8 mouse cellular contexts compared by ENCODE assay signal in genomic region chr10:8765922-8766522, GRCm38 (mm10).
DNase-seq lines count a peak whose midpoint lies in the region; TF ChIP-seq lines count a peak whose summit lies in the region.

No protein-coding gene starts in this region.

- no peak overlapping the region for H3K9ac ChIP-seq in ES-E14 (ENCODE audit: insufficient read depth, low read depth, low read length, poor library complexity, severe bottlenecking)

- H3K4me1 ChIP-seq in ES-E14 (ENCODE audit: control insufficient read depth in 2 of 2, insufficient read depth in 2 of 2, low read length in 2 of 2, poor library complexity in 1 of 2): peaks cover 0 to 2% of the 10 kb centered on the region in 2 experiments; a peak in 1 of 4 replicates

- H3K4me3 ChIP-seq in left cerebral cortex, adult 2 months: no peak overlapping the region
- H3K4me3 ChIP-seq in ES-E14 (ENCODE audit: insufficient read depth in 1 of 2, low read depth in 1 of 2, low read length in 2 of 2, poor library complexity in 1 of 2, severe bottlenecking in 1 of 2): no peak overlapping the region

- in situ Hi-C loops in ES-E14 (cut with MboI; ENCODE audit: low sequenced_read_pairs in 2 of 2, unreplicated experiment in 2 of 2): no loop called here

- H3K27ac ChIP-seq in left cerebral cortex, adult 2 months: no peak overlapping the region
- H3K27ac ChIP-seq in ES-E14 (ENCODE audit: insufficient read depth, low read depth, low read length, poor library complexity, severe bottlenecking): no peak overlapping the region

- intact Hi-C loops in left cerebral cortex, adult 2 months (cut with DNase I): loop anchor here (2.0 kb wide), 1 partner anchor 23 kb away; no protein-coding TSS in a partner anchor
- intact Hi-C loops in left cerebral cortex, postnatal 36 days (cut with DNase I): no loop called here
- intact Hi-C loops in gastrocnemius, postnatal 14 days (cut with DNase I; ENCODE audit: low total_unique reads): no loop called here

- no peaks in the 10 kb centered on the region for H3K9me3 ChIP-seq in ES-E14 (ENCODE audit: control insufficient read depth, insufficient read depth, low read depth, low read length)

- TF ChIP-seq CTCF in left cerebral cortex, adult 2 months (IDR thresholded peaks at IDR 0.05): peak; percentile 68

- peaks cover 2% of the 10 kb centered on the region; the same call in 1 of the 2 replicates for H3K36me3 ChIP-seq in ES-E14 (ENCODE audit: control insufficient read depth, insufficient read depth, low read length, poor library complexity, severe bottlenecking)

- DNase-seq in embryo, embryonic 10 days (ENCODE audit: low spot score): peak; percentile 47
- DNase-seq in embryo, embryonic 9.5 days (ENCODE audit: extremely low spot score): no peak
- DNase-seq in left cerebral cortex, adult 2 months (ENCODE audit: extremely low spot score in 1 of 2, low spot score in 2 of 2): no peak
- no peak for DNase-seq in left cerebral cortex, postnatal 36 days (ENCODE audit: low spot score in 2 of 2)
- DNase-seq in ES-E14 (ENCODE audit: low read depth, low spot score): peak; percentile 27
- DNase-seq in induced T-regulatory cell, adult 2 months (ENCODE audit: low read depth): peak; percentile 31
- no peak for DNase-seq in right cerebral cortex, adult 2 months (ENCODE audit: low spot score in 2 of 2)
- DNase-seq in gastrocnemius, postnatal 14 days: no peak

TF ChIP-seq in ES-E14, 5 proteins besides CTCF, POLR2A, EP300 and RAD21:
- no peak for TF ChIP-seq ZC3H11A (IDR thresholded peaks at IDR 0.05; ENCODE audit: borderline replicate concordance, low read depth, low read length)
- no peak for TF ChIP-seq ZNF384 (IDR thresholded peaks at IDR 0.05; ENCODE audit: low read depth, low read length)
- TF ChIP-seq CHD2 (IDR thresholded peaks at IDR 0.05; ENCODE audit: low read depth, low read length): no peak
- TF ChIP-seq MAFK (IDR thresholded peaks at IDR 0.05; ENCODE audit: insufficient read depth, low read depth, low read length): no peak
- no peak for TF ChIP-seq HCFC1 (IDR thresholded peaks at IDR 0.05; ENCODE audit: borderline replicate concordance, insufficient read depth, low read length)

Comparison
In these comparisons a context has a peak if more than half of its experiments do, and no peak if none do; other contexts are left out.
1. DNase-seq: peak in embryo, embryonic 10 days (single experiment), ES-E14 (single experiment) and induced T-regulatory cell, adult 2 months (single experiment); none in embryo, embryonic 9.5 days (single experiment), left cerebral cortex, adult 2 months (0 of 2), left cerebral cortex, postnatal 36 days (0 of 2), right cerebral cortex, adult 2 months (0 of 2) and gastrocnemius, postnatal 14 days (single experiment).